Mouse (Mus musculus) limb, embryonic 13.5 days (tissue): ENCODE measurements around the gene Cryz. TPM values are rescaled to one million over a fixed set of nuclear protein-coding genes. Genes with fewer than 3 reads are reported as not detected.
A peak's percentile ranks its signal among the peaks of the same experiment; 100 is the strongest.

Source experiments
- ATAC-seq: fragments of 200-750 bp; cut with Nextera tagmentation; 2 replicates; pipeline ENCODE4 v1.8.0; 2017; ENCODE audit warnings: low read depth, moderate number of reproducible peaks, moderate TSS enrichment; ENCODE audit not compliant: low FRiP score
- H3K27ac ChIP-seq: fragments of 300-500 bp; sonication (generic); 2 replicates; pipeline ENCODE4 v1.5.1; 2015; ENCODE audit warnings: inconsistent platforms, mild to moderate bottlenecking, moderate library complexity
- H3K27me3 ChIP-seq: fragments of 300-500 bp; sonication (generic); 2 replicates; pipeline ENCODE4 v1.6.1; 2015; ENCODE audit warnings: mild to moderate bottlenecking, inconsistent platforms
- H3K36me3 ChIP-seq: fragments of 300-500 bp; sonication (generic); 2 replicates; pipeline ENCODE4 v1.6.1; 2015; ENCODE audit warnings: inconsistent platforms, mild to moderate bottlenecking, moderate library complexity
- H3K4me1 ChIP-seq: fragments of 300-500 bp; sonication (generic); 2 replicates; pipeline ENCODE4 v1.6.1; 2015; ENCODE audit warnings: inconsistent platforms
- H3K4me2 ChIP-seq: fragments of 300-500 bp; sonication (generic); replicated peaks from 2 replicates; pipeline ENCODE4 v1.6.1; 2015; ENCODE audit warnings: inconsistent platforms, mild to moderate bottlenecking, moderate library complexity
- H3K4me3 ChIP-seq: fragments of 300-500 bp; sonication (generic); 2 replicates; pipeline ENCODE4 v1.5.1; 2015; ENCODE audit warnings: moderate library complexity, mild to moderate bottlenecking, inconsistent platforms
- H3K9ac ChIP-seq: fragments of 300-500 bp; sonication (generic); 2 replicates; pipeline ENCODE4 v1.6.1; 2015; ENCODE audit warnings: mild to moderate bottlenecking, inconsistent platforms
- H3K9me3 ChIP-seq: fragments of 300-500 bp; sonication (generic); 2 replicates; pipeline ENCODE4 v1.6.1; 2016; ENCODE audit warnings: inconsistent platforms
- WGBS: fragments of 180-500 bp; shearing (Covaris S2); methylation state at CpG from one replicate; pipeline ENCODE4 v1.1.7; 2015; 5-methylcytosine and 5-hydroxymethylcytosine counted together
- polyA plus RNA-seq: library from polyadenylated mRNA; unstranded; fragments of >200 nt; fragmentation: Nextera tagmentation; extraction: Ambion mirVana; gene quantifications from 2 replicates; pipeline ENCODE4 v1.2.1, GENCODE M21; 2015

Gene Cryz
- polyA plus RNA-seq, 1 experiment from 2014 or later: 22.1 TPM

GRCm38 (mm10) chr3:154577895-154578294 is 18.6 kb upstream of the Cryz start:
- no peak overlapping the region for H3K4me2 ChIP-seq
- H3K27ac ChIP-seq: no peak overlapping the region
- peaks cover 9% of the 10 kb centered on the region for H3K27me3 ChIP-seq
- WGBS: 90% methylated on average over 8 of the region's 8 CpGs
- no peak overlapping the region for H3K4me3 ChIP-seq
- peaks cover 25% of the 10 kb centered on the region for H3K36me3 ChIP-seq
- no peak overlapping the region for H3K9ac ChIP-seq
- H3K4me1 ChIP-seq: no peaks in the 10 kb centered on the region
- H3K9me3 ChIP-seq: no peaks in the 10 kb centered on the region
- no peak for ATAC-seq

- Histone ChIP-seq H3K4me1 (no peaks in the 10 kb centered on the region), H3K4me3 (no peak overlapping the region), H3K27me3 (no peaks in the 10 kb centered on the region), H3K4me2 (no peak overlapping the region), H3K36me3 (peaks cover 58% of the 10 kb centered on the region), H3K9ac (no peak overlapping the region), H3K9me3 (no peaks in the 10 kb centered on the region), H3K27ac (no peak overlapping the region)
- WGBS: 86% methylated on average over 8 of the region's 8 CpGs
- no peak for ATAC-seq
Measured at GRCm38 (mm10) chr3:154584351-154584750, 12.2 kb upstream of the Cryz start.

DNA sequence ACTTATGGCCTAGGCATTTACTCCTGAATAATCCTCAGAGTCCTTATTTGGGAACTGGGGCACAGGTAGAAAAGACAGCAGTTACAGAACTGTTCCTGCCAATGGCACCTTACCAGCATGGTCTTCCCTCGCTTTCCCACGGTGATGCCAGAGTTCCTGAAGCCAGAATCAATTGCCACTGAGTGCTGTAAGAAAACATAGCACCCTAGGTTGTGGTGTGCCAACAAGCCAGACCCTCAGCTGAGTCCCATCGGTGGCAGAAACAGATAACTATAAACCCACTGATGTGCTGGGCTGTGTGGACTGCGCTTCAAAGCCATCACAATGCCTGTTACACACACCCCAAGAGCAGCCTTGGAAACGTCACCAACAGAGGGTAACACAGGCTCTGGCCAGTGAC is 5.5 kb upstream of the Cryz start:
- Histone ChIP-seq H3K9ac (no peak overlapping the region), H3K36me3 (peaks cover 77% of the 10 kb centered on the region), H3K27me3 (no peaks in the 10 kb centered on the region), H3K4me2 (no peak overlapping the region), H3K9me3 (no peaks in the 10 kb centered on the region), H3K4me3 (no peak overlapping the region), H3K27ac (no peak overlapping the region), H3K4me1 (no peaks in the 10 kb centered on the region)
- WGBS: 95% methylated on average over 5 of the region's 5 CpGs
- no peak for ATAC-seq

- H3K36me3 ChIP-seq: peaks cover 71% of the 10 kb centered on the region
- 93% methylated on average over 3 of the region's 3 CpGs for WGBS
- H3K4me1 ChIP-seq: peaks cover 4% of the 10 kb centered on the region
- no peaks in the 10 kb centered on the region for H3K9me3 ChIP-seq
- no peak overlapping the region for H3K4me2 ChIP-seq
- H3K27ac ChIP-seq: no peak overlapping the region
- ATAC-seq: no peak
- H3K27me3 ChIP-seq: no peaks in the 10 kb centered on the region
- no peak overlapping the region for H3K9ac ChIP-seq
- H3K4me3 ChIP-seq: no peak overlapping the region
Measured at GRCm38 (mm10) chr3:154591621-154592020, 4.9 kb upstream of the Cryz start.

GRCm38 (mm10) chr3:154593596-154593995 is 2.9 kb upstream of the Cryz start:
- no peak overlapping the region for H3K9ac ChIP-seq
- peaks cover 11% of the 10 kb centered on the region for H3K4me1 ChIP-seq
- peaks cover 53% of the 10 kb centered on the region for H3K36me3 ChIP-seq
- no peaks in the 10 kb centered on the region for H3K9me3 ChIP-seq
- H3K4me2 ChIP-seq: no peak overlapping the region
- WGBS: 88% methylated on average over 6 of the region's 6 CpGs
- no peak overlapping the region for H3K4me3 ChIP-seq
- no peaks in the 10 kb centered on the region for H3K27me3 ChIP-seq
- H3K27ac ChIP-seq: no peak overlapping the region
- ATAC-seq: no peak

GRCm38 (mm10) chr3:154594156-154594555 is 2.4 kb upstream of the Cryz start:
- Histone ChIP-seq H3K9ac (no peak overlapping the region), H3K36me3 (peaks cover 53% of the 10 kb centered on the region), H3K27ac (no peak overlapping the region), H3K4me2 (no peak overlapping the region), H3K27me3 (no peaks in the 10 kb centered on the region), H3K9me3 (no peaks in the 10 kb centered on the region), H3K4me3 (no peak overlapping the region), H3K4me1 (peaks cover 11% of the 10 kb centered on the region)
- no peak for ATAC-seq
- WGBS: 93% methylated on average over 6 of the region's 6 CpGs

GRCm38 (mm10) chr3:154596934-154597554 is 533 bp downstream of the Cryz start, which contains the start of gene Tyw3:
Gene Tyw3, minus strand, starts transcription at chr3:154597104.
- ATAC-seq: peak; percentile 96
- under 1% methylated on average over 38 of the region's 38 CpGs for WGBS

GRCm38 (mm10) chr3:154597561-154597960 is 1.1 kb downstream of the Cryz start:
- WGBS: 36% methylated on average over 7 of the region's 7 CpGs
- ATAC-seq: no peak
- peaks cover 11% of the 10 kb centered on the region for H3K4me1 ChIP-seq
- no peaks in the 10 kb centered on the region for H3K27me3 ChIP-seq
- H3K9me3 ChIP-seq: no peaks in the 10 kb centered on the region
- peak overlapping the region; percentile 84 for H3K4me3 ChIP-seq
- peak overlapping the region; percentile 73 for H3K4me2 ChIP-seq
- peak overlapping the region; percentile 88 for H3K9ac ChIP-seq
- H3K27ac ChIP-seq: peak overlapping the region; percentile 96; the same call in 1 of the 2 replicates
- peaks cover 19% of the 10 kb centered on the region for H3K36me3 ChIP-seq

More at GRCm38 (mm10) chr3:154596934-154597554, 533 bp downstream of the Cryz start, which contains the start of gene Tyw3:
- Histone ChIP-seq H3K4me2 (peak within 1 kb of the TSS; percentile 73), H3K9ac (peak within 1 kb of the TSS; percentile 88), H3K4me1 (peaks cover 11% of the 10 kb centered on the region), H3K36me3 (peaks cover 24% of the 10 kb centered on the region), H3K9me3 (no peaks in the 10 kb centered on the region), H3K27ac (peak within 1 kb of the TSS; percentile 96), H3K4me3 (peak within 1 kb of the TSS; percentile 84), H3K27me3 (no peaks in the 10 kb centered on the region)

DNA sequence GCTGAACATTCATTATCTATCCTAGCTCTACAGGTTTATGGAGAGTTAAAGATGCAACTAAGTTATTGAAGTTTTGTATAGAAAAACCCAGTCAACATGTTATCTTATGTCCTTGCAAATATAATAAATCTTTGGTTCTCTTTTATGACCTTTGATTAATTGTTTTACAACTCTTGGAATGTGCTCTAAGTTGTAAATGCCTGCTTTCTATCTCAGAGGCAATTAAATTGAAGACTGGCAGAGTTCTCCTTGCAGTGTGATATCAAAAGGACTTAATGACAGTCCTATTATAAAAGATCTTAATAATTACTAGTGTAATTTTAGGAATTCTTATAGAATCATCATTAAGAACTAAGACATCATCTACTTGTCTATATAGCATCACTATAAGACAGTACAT is 5.6 kb downstream of the Cryz start:
- Histone ChIP-seq H3K9ac (no peak overlapping the region), H3K27ac (no peak overlapping the region), H3K4me3 (no peak overlapping the region), H3K4me2 (no peak overlapping the region), H3K9me3 (no peaks in the 10 kb centered on the region), H3K27me3 (no peaks in the 10 kb centered on the region), H3K4me1 (peaks cover 7% of the 10 kb centered on the region), H3K36me3 (peaks cover 16% of the 10 kb centered on the region)
- ATAC-seq: no peak

GRCm38 (mm10) chr3:154604871-154605270 is 8.4 kb downstream of the Cryz start:
- H3K36me3 ChIP-seq: peaks cover 25% of the 10 kb centered on the region
- H3K27me3 ChIP-seq: no peaks in the 10 kb centered on the region
- WGBS: 80% methylated on average over 5 of the region's 5 CpGs
- H3K9ac ChIP-seq: no peak overlapping the region
- H3K4me2 ChIP-seq: no peak overlapping the region
- no peak for ATAC-seq
- no peaks in the 10 kb centered on the region for H3K4me1 ChIP-seq
- H3K4me3 ChIP-seq: no peak overlapping the region
- H3K27ac ChIP-seq: no peak overlapping the region
- no peaks in the 10 kb centered on the region for H3K9me3 ChIP-seq

GRCm38 (mm10) chr3:154607896-154608295 is 11.4 kb downstream of the Cryz start:
- Histone ChIP-seq H3K27me3 (no peaks in the 10 kb centered on the region), H3K4me2 (no peak overlapping the region), H3K27ac (no peak overlapping the region), H3K9me3 (no peaks in the 10 kb centered on the region), H3K9ac (no peak overlapping the region), H3K4me3 (no peak overlapping the region), H3K4me1 (no peaks in the 10 kb centered on the region), H3K36me3 (peaks cover 44% of the 10 kb centered on the region)
- 79% methylated on average over 1 of the region's 1 CpGs for WGBS
- ATAC-seq: no peak

- no peak for ATAC-seq
- Histone ChIP-seq H3K9me3 (no peaks in the 10 kb centered on the region), H3K27me3 (no peaks in the 10 kb centered on the region), H3K27ac (no peak overlapping the region), H3K36me3 (peaks cover 48% of the 10 kb centered on the region), H3K4me3 (no peak overlapping the region), H3K4me2 (no peak overlapping the region), H3K4me1 (no peaks in the 10 kb centered on the region), H3K9ac (no peak overlapping the region)
- WGBS: 86% methylated on average over 3 of the region's 3 CpGs
Measured at GRCm38 (mm10) chr3:154611888-154612287, 15.4 kb downstream of the Cryz start.

- Histone ChIP-seq H3K27ac (no peak overlapping the region), H3K9ac (no peak overlapping the region), H3K36me3 (peaks cover 40% of the 10 kb centered on the region), H3K9me3 (no peaks in the 10 kb centered on the region), H3K4me3 (no peak overlapping the region), H3K4me2 (no peak overlapping the region), H3K4me1 (no peaks in the 10 kb centered on the region), H3K27me3 (no peaks in the 10 kb centered on the region)
- ATAC-seq: no peak
- WGBS: 88% methylated on average over 8 of the region's 8 CpGs
Measured at GRCm38 (mm10) chr3:154614771-154615170, 18.3 kb downstream of the Cryz start.
